Mouse (Mus musculus): ENCODE measurements around the gene Cux2.
A peak's percentile ranks its signal among the peaks of the same experiment; 100 is the strongest.

The Cux2 gene

DNA sequence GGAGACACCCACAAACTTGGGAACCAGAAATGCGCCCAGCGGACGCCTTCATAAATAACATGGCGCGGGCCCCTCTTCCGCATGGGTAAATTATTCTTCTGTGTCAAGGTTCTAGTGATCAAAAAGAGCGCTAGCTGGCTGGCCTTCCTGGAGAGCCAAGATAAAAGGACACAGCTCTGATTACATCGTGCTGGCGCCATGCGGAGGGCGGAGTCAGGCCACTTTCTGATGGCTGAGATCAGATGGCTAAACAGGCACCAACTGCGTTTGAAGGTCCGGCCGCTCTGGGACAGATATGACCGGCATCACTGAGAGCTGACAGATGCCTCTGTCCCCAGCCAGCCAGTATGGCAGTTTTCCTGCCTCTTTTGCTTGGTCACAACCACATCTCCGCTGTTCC, 83.0 kb downstream of the Cux2 start:
- ATAC-seq (ENCODE audit: low TSS enrichment) = no peak

DNA sequence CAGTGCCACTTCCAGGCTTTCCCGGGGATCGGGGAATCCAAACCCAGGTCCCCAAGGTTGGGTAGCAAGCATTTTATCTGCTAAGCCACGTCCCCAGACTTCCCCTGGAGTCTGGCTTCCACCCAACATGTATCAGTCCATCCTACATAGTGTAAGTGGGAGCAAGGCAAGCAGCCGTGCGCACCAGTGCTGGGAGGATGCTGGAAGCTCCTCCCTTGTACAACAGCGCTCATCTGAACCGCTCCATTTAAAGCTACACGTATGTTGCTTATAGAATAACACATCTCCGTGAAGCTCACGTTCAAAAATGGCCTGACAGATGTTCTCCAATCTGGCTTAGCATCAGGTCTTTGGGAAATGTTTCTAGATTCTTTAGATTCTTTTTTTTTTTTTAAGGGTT, 86.9 kb downstream of the Cux2 start:
- ATAC-seq (ENCODE audit: low TSS enrichment) = peak; percentile 50; the same call in 1 of the 2 replicates

DNA sequence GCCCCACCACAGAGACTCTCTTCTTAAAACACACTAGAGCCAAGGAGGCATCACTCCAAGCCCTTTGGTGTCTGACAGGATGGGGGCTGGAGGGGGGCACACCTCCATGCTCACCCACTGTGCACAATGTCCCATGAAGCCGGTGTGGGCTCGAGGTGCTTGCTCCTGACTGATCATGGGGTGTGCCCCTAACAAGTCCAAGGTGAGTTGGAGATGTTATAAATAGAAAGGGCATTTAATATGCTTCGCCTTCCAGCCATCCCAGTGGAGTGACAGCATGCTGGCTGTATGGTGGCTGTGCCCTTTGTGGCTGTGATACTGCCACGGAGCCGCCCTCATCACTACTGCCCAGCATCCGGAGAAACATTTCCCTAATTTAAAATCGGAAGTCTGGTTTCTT, 87.5 kb downstream of the Cux2 start:
- no peak for ATAC-seq (ENCODE audit: low TSS enrichment)

DNA sequence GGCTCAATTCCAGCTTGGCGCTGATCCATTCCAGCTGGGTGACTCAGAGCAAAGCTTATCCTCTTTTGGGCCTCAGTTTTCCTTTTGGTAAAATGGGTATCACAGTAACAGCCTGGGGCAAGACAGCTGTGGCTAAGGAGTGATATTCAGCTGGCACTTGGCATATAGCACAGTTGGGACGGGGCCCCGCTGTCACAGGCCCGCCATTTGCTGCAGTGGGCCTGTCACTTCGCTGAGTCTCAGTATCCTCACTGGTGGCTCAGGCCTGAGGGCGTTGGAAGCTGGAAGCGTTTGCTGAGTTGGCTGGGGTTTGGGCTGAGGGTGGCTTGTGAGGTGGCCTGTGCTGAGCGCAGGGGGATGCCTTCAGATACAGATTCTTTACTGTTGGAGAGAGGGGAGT, 88.6 kb downstream of the Cux2 start:
- 0 out of 2 replicates have a peak, but pooled peaks have one; percentile 25 for ATAC-seq (ENCODE audit: low TSS enrichment)

DNA sequence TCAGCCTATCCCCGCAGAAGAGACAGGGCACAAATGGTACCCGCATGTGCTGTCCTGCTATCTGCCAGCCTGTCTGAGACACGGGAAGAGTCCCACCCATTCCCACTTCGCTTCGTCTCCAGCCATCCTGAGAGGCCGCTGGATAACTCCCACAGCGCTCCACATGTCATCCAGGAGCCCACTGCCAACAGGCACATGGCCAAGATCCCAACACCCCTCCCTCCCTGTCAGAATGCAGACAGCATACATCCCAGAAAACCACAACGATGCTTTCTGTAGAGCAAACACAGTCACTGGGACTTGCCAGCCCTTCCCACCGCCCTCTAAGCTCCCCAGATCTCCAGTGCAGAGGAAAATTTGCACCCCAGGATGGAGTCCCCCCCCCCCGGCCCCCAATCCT, 90.2 kb downstream of the Cux2 start:
- peak; percentile 45; the same call in 1 of the 2 replicates for ATAC-seq (ENCODE audit: low TSS enrichment)

GRCm38 (mm10) chr5:121958551-121958950, 91.4 kb downstream of the Cux2 start:
- ATAC-seq (ENCODE audit: low TSS enrichment) = no peak

DNA sequence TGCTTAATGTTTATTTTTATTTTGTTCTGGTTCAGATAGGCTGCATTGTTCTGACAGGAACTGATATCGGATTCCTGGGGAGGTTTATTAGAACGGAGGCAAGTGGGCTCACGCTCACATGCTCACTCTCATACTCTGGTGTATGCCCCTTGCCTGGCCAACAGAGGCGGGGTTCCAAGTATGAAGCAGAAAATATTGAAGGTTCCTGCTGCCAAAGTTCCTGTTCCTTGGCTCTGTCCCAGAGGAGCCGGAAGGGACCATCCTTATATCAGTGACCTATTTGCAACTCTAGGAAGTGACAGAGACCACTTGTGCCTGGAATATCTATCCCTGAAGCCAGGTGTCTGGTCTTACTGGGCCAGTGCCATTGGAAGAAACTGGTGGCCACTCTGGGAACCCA, 94.1 kb downstream of the Cux2 start:
- no peak for ATAC-seq (ENCODE audit: low TSS enrichment)

DNA sequence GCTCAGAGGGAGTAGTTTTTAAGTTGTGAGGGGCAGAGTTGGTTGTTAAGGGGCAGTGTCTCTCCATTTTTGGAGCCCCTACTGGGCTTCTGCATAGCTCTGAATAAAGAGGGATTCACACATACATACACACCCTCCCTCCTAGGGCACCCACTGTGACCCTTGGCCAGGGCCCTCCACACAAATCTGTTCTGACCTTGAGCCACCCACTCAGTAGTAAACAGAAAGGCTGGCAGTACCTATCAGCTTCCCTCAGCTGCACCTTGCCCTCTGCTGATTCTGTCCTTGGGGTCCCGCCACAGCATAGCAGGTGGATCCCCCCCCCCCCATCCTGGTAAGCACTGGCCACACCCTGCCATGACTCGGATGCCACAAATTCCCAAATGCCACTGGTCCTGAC, 99.7 kb downstream of the Cux2 start:
- no peak for ATAC-seq (ENCODE audit: low TSS enrichment)

- no peak for ATAC-seq (ENCODE audit: low TSS enrichment)
Observed at GRCm38 (mm10) chr5:121949050-121949443, 100.9 kb downstream of the Cux2 start.

DNA sequence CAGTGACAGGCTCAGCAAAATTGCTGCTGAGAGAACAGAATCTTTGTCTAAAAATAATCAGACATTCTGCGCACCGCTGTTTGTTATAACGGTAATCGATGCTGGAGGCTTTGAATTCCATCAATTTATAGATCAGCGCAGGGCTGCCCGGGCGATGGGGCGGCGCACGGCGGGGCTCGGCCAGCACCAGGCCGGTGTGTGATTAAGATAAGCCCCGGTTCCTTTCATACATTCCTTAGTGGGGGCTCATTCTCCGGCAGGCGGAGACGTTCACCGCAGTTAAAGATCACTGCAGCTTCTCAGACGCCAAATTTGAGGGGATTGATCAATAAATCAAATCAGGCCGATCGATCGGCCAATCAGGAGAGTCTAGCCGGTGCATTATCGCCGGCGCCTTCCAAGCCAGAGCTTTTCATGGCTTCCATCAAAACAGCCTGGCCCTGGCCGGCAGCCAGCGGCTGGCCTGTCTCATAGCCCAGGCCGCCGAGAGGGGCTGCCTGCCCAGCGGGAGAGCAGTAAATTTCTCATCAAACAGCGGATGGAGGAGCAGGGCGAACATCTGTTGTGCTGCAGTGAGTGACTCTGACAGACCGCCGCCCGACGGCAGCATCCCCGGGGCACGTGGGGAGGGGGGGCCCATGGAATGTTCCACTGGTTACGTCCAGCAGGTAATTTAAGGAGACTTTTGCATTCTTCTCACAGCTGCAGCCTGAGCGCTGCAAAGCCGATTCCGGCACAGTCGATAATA, 101.4 kb downstream of the Cux2 start:
- ATAC-seq (ENCODE audit: low TSS enrichment) = no peak

DNA sequence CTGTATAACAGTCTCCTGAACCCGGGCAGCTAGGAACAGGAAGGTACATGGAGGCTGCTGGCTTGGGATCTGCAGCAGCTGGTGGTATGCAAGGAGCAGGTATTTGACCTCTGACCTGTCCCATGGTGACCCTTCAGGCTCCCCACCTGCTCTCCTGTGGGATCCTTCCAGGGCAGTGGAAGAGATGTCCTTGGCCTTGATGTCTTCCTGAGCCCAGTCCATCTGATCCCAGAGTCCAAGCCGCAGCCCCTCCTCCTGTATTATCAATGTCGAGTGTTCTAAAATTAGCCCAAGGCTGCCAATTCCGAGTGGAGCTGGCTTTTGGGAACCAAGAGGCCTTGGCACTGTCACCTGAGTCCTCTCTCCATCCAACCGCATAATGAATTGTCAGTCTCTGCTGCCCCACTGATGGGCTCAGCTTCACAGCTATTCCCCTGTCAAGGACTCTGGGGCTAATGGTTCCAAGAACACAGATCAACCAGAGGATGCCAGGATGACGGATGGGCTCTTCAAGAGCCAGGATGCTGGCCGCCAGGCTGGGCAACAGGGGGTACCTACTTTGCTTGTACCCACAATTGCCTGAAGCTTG, 103.2 kb downstream of the Cux2 start:
- no peak for ATAC-seq (ENCODE audit: low TSS enrichment)

DNA sequence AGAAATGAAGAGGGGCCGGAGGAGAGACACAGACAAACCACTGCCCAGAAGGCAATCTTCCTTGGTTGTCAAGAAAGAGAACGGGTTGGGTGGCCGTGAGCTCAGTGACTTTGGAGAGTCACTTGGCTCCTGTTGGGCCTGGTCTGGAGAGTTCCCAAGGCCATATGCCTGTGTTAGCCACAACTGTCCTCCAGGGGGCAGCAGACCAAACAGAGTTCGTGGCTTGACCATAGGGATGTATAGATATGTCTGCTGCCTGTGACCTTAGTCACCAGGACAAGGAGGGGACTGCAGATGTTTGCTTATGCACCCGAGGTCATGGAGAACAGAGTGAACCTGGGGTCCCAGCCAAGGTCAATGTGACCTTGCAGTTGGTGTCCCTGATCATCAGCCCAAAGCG, 104.1 kb downstream of the Cux2 start:
- ATAC-seq (ENCODE audit: low TSS enrichment) = no peak

GRCm38 (mm10) chr5:121944021-121944790, 105.7 kb downstream of the Cux2 start:
- ATAC-seq (ENCODE audit: low TSS enrichment) = no peak

- 0 out of 2 replicates have a peak, but pooled peaks have one; percentile 7 for ATAC-seq (ENCODE audit: low TSS enrichment)
Observed at GRCm38 (mm10) chr5:121943472-121943871, 106.4 kb downstream of the Cux2 start.

- no peak for ATAC-seq (ENCODE audit: low TSS enrichment)
Observed at GRCm38 (mm10) chr5:121938065-121938849, 111.6 kb downstream of the Cux2 start.

- ATAC-seq (ENCODE audit: low TSS enrichment) = no peak
Observed at GRCm38 (mm10) chr5:121930261-121930660, 119.6 kb downstream of the Cux2 start.

- peak; percentile 21; the same call in 1 of the 2 replicates for ATAC-seq (ENCODE audit: low TSS enrichment)
Observed at GRCm38 (mm10) chr5:121928362-121929000, 121.4 kb downstream of the Cux2 start.

- no peak for ATAC-seq (ENCODE audit: low TSS enrichment)
Observed at GRCm38 (mm10) chr5:121926543-121926814, 123.4 kb downstream of the Cux2 start.

DNA sequence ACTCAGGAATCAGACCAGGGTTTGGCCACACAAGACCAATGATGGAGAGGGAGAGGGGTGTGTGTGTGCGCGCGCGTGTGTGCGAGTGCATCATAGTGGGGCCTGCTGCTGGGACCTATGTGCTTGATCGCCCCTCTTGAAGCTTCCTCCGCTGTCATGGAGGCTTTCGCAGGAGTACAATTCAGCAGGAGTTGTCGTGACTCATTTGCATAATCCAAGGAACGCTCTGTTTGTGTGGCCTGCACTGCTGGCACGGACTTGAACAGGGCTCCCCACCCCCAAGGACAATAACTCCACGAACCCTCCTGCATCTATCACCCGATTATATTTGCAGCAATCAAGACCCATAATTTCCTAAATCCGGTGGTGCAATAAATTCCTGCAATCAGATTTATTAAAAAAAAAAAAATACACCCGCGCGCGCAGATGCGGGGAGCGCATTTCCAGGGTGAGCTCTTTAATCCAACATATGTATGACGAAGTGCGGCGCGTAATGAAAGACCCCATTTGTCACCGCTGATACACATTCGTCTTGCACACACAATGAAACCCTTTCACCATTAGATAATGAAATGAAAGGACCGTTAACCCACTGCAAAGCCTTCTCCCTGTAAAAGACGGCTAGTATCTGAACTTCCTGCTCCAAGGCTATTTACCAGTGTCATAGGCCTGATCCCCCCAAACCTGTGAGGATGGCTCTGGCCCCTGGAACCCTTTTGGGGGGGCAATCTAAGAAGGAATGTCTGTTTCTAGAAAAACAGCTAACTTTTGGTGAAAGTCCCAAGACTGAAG, 124.0 kb downstream of the Cux2 start:
- ATAC-seq (ENCODE audit: low TSS enrichment) = no peak

DNA sequence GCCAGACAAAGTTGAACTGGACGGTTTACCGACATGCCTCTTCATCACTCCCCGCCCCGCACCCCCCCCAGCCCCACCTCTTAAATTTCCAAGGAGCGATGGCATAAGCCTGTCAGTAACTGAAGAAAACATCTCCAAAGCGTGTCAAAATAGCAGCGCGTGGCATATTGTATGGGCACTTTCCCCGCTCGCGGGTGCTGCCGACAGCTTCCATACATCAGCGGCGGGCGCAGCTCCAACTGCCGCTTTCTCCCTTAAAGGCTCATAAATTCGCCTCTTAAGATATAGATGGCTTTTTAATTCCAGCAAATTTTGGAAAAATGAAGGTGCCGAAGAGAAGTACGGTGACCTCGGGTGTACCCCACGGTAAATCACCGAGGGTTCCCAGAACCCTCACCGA, 124.6 kb downstream of the Cux2 start:
- ATAC-seq (ENCODE audit: low TSS enrichment) = no peak

GRCm38 (mm10) chr5:121924423-121924822, 125.5 kb downstream of the Cux2 start:
- no peak for ATAC-seq (ENCODE audit: low TSS enrichment)
